Mouse (Mus musculus): ENCODE results near the gene Enho. TPM values are rescaled to one million over a fixed set of nuclear protein-coding genes. Genes with fewer than 3 reads are reported as not detected.
A peak's percentile ranks its signal among the peaks of the same experiment; 100 is the strongest.
"Not testable (repeated sequence)": the region's sequence is repeated elsewhere in the genome, so short reads cannot be mapped to it uniquely, and the experiment has no call there.

Gene Enho
- total RNA-seq (2021), result 10 to 100 TPM in 1 of 2 experiments, 1 to 10 TPM in 1; 9.7 to 11.0 TPM
- long read RNA-seq, experiment 1, transcript Enho-201 (2 exons, 1,269 nt), result major isoform, 22 of 24 reads
- long read RNA-seq, experiment 1, partial matches to known transcripts, result 0 of 24 reads
- long read RNA-seq, experiment 1, other reads (novel, unspliced or antisense), result 2 of 24 reads
- long read RNA-seq, experiment 2, transcript Enho-201 (2 exons, 1,269 nt), result major isoform, 7 of 7 reads
- long read RNA-seq, experiment 2, partial matches to known transcripts, result 0 of 7 reads
- long read RNA-seq, experiment 2, other reads (novel, unspliced or antisense), result 0 of 7 reads

DNA sequence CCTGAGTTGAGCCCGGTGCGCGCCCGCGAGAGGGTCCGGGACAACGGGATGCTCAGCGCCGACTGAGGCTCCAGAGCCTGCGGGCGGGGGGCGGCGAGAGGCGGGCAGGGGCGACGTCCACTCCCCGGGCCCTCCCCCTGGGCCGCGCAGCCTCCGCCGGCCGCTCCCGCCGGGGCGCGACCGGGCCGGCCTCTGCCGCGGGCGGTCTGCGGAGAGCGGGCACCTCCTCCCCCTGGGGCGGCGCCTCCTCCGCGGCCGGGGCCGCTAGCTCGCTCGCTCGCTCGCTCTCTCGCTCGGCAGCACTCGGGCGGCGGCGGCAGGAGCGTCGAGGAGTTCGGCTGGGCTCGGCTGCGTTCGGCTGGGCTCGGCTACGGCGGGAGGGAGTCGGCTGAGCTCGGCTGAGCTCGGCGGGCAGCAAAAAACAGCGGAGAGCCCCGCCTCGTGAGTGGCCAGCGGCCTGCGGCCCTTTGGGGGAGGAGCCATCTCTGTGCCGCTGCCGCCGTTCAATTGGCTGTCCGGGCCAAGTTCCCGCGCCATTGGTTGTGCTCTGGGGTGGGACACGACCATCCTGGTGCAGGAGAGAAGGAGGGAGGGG is at the start of gene Enho:
Gene Enho (minus strand): TSS at position 412 of the 595 bp plus-strand sequence.
- DNase-seq, result peak; percentile 96 to 97

DNA sequence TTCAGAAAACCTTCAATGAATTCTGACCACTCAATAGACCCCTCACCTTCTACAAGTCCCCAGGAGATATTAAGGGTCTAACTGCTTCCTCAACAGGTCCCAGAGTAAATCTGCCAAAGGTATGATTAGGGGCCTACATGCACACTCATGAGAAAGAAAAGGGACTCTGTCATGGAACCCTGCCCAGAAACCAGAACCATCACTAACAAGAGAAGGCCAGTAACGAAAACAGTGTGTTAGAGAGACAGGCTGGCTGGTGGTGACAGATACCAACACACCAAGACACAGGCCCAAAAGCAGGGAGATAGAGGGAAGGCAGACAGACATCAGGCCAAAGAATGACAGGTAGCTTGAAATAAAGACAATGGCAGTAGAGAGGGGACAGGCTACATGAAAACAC is 48.4 kb upstream of the Enho start:
- not testable (repeated sequence) for DNase-seq

DNA sequence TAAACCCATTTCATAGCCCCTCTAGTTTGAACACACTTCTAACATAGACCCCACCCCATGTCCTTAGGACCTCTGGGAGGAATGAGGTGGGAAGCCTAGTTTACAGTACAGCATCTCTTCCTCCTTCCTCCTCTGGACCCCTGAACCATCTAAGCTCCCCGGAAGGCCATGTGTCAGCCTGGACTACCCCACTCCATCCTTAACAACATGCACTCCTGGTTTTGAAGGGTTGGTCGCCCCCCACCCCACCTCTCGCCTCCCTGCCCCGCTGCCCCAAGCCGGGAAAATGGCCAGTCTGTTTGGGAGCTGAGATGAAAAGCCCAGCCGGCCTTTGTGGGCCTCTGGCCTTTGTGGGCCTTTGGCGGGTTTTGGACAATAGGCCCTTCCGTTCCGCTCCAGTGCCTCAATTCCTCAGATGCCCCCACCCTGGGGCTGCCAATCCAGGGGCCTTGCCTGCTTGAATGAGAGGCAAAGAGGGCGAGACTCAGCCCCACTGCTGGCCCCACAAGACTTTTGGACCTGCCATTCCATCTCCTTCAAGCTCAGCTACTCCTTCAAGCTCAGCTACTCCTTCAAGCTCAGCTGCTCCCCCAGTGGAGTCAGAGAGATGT is 45.9 kb upstream of the Enho start:
- DNase-seq, result not testable (repeated sequence)

DNA sequence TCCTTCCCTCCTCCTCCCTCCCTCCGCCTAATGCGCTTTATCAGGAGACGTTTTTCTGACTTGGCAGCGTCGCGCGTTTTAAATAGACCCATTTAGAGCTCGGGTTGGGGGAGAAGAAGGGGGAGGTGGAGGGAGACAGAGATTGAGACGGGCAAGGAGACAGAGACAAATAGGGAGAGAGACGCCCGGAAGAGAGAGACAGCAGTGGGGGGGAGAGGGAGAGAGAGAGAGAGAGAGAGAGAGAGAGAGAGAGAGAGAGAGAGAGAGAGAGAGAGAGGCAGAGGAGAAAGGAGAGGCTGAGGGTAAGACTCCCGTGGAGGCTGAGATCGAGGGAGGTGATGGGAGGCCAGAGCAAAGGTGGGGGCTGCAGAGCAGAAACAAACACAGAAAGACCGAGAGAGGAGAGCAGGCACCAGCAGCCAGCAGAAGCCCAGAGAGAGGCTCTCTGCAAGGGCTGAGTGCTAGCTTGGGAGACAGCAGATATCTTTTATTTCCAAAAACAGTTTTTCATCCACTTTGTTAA is 44.9 kb upstream of the Enho start:
- DNase-seq, result not testable (repeated sequence)

GRCm38 (mm10) chr4:41684131-41684930 is 44.2 kb upstream of the Enho start:
- DNase-seq, result not testable (repeated sequence)

DNA sequence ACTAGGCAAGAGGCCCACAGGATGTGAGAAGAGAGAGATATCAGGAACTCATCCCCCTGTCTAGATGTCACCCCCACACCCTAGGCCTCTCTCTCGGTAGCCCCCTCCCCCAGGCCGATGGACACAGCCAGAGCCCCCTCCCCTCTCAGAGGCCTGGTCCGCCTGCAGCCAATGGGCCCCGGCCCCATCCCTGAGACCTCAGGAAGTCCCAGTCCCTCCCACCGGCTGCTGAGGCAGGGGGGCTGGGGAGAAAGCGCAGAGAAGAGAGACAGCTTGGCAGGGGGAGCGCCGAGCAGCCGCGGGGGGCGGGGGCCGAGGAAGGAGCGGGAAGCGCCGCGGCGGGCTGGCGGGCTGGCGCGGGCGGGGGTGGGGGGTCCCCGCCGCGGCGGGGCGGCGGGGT is 43.2 kb upstream of the Enho start:
- not testable (repeated sequence) for DNase-seq

DNA sequence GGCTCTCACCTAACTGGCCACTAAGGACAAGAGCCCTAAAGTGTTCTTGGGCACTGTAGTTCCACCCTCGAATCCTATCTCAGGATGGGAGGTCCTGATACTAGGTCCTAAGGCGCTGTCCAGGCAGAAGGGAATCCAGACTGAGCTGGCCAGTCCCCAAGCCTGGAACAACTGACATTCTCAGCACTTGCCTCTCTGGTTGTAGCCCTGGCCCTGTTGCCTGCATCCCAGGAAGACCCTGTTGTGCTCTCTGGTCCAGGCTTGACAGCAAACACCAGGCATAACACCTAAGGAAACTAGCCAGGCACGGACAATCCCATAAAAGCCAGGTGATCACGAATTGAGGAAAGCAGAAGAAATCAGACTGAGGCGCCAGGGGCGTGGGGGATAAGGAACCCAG is 42.7 kb upstream of the Enho start:
- DNase-seq, result no peak

DNA sequence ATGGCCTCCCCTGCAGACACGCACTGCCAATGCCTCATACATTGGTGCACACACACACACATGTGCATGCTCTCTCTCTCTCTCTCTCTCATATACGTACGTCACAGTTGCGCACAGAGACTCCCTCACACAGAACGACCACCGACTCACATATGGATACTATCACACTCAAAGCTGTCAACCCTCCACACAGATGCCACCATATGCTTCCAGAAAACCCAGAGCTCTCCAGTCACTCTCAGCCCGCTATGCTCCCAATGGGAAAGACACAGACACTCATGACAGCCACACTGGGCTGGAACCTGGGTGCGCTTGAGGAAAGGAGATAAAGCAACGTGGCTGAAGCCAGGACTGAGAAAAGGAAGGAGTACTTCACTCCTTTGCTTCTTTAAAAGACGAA is 41.8 kb upstream of the Enho start:
- no peak for DNase-seq

GRCm38 (mm10) chr4:41681176-41681575 is 41.1 kb upstream of the Enho start:
- no peak for DNase-seq

DNA sequence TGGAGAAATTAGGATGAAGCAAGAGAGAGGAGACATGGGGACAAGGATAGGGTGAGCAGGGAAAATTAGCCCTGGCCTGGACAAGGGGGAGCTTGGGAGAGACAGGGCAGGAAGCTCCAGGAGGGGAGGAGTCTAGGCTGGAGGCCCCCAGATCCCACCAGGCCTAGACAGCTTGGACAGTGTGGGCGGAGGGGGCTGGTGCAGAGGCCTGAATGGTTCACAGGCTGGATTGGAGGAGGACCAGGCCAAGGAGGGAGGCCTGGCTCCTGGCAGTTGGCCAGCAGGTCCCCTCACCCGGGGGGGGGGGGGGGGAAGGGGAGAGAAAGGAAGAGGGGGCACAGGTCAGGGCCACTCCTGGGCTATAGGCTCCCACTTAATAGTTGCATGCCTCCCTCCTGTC is 39.2 kb upstream of the Enho start:
- no peak for DNase-seq

- DNase-seq, result no peak
These were observed 38.7 kb upstream of the Enho start for GRCm38 (mm10) chr4:41678863-41679262.

- DNase-seq, result no peak
These were observed 37.0 kb upstream of the Enho start for GRCm38 (mm10) chr4:41677006-41677629.

DNA sequence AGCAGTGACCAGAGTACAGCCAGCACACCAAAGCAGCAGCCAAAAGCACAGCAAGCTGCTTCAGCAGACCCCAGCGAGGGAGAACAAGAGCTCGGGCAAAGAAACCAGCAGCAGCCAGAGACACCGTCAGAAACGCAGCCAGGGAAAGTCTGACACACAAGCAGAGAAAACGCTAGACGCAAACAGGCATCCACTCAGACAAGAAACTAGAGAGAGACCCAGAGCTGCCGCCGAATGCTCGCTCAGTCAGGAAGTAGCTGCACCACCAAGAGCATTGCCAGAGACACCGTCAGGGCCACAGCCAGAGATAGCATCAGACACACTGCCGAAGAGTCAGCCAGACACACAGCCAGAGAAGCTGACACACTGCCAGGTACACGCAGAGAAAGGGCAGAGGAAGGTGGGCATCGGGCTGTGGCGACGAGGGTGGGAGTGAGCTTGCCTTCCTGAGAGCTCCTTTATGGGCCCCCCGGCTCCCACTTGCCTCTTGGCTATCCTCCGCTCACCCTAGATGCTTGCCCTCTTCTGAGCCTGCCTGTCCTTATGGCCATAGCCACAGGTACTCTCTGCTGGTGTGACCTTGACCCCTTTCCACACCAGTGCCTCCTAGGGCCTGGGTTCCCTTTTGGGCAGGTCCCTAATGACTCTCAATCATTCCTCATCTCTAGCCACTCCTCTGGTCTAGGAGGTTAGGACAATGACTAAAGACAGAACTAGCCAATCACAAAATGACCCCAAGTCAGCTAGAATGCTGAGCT is 36.3 kb upstream of the Enho start:
- DNase-seq, result no peak

- DNase-seq, result no peak
These were observed 33.1 kb upstream of the Enho start for GRCm38 (mm10) chr4:41673186-41673585.

DNA sequence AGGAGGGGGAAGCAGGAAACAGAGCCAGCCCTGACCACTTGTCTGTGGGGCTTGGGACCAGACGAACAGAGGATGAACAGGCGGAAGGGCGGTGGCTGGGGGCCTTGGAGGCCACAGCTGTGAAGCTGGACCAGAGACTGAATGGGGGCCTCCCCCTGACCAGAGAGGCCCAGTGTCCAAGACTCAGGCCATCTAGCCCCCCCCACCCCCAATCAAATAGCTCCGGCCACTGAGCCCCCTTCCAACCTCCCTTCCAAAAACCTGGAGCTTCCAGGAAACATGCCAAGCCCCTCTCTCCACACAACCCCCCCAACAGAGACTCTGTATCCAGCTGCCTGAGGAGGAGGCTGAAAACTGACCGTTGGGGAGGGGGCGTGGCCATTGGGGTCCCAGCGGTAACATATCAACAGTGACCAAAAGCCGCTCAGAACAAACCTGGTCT is 32.4 kb upstream of the Enho start:
- DNase-seq, result no peak

- DNase-seq, result no peak
These were observed 31.9 kb upstream of the Enho start for GRCm38 (mm10) chr4:41671963-41672480.

GRCm38 (mm10) chr4:41671500-41671899 is 31.4 kb upstream of the Enho start:
- no peak for DNase-seq

DNA sequence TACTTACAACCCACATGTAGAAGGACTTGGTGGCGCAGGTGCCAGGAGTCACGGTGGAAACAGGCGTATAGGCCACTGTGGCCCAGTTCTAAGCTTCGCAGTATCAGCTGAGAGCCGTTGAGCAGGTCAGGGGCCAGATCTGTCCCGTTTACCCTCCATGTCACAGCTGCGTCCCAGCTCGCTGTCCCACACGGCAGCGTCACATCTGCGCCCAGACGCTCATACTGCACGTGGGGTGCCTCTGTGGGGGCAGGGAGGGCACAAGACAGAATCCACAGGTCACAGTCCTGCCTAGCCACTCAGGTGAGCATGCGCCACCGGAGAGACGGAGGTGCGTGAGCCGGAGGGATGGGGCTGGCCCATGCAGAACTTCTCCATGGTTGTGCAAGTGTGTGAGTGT is 30.7 kb upstream of the Enho start:
- DNase-seq, result no peak

- DNase-seq, result peak in 1 of 2 experiments; percentile 17
These were observed 26.5 kb upstream of the Enho start for GRCm38 (mm10) chr4:41666646-41667045.

GRCm38 (mm10) chr4:41665009-41665675 is 25.0 kb upstream of the Enho start:
- no peak for DNase-seq
